8 mouse cellular contexts compared by ENCODE assay signal in the genomic region with DNA sequence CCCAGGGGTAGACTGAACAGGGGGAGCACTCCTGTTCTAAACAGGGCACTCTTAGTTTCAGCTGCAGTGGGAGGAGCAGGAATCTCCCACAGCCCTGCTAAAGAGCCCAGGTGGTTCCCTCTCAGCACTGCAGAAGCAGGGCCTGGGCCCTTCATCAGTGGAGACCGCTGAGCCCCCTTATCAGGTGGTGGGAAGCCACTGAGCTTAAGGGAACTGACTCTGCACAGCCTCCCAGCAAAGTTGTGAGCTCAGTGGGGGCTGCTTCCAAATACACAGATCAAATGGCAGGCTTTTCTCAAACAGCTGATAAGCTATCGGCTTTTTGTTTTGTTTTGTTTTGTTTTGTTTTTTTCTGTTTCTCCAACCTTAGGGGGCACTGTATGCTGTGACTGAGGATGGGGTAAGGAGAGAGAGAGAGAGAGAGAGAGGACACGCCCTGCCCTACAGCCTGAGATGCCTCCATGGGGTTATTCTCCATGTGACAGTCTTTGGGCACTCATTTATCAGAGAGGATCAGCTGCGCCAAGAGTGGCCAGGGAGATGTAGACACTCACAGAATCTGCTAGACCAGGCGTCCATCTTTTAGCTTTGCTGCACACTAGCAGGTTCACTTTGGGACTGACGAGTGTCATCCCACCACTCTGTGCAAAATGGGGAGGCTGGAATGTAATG.
DNase-seq lines count a peak whose midpoint lies in the region; ATAC-seq and TF ChIP-seq lines count a peak whose summit lies in the region.

No protein-coding gene starts in this region.

- peaks cover 27% of the 10 kb centered on the region for H3K4me1 ChIP-seq in lung, embryonic 16.5 days (replicated peaks; ENCODE audit: control insufficient read depth, insufficient read depth, low read length)
- peaks cover 2% of the 10 kb centered on the region for H3K4me1 ChIP-seq in embryonic fibroblast, embryonic 13.5 days (ENCODE audit: control insufficient read depth, insufficient read depth, low read length)
- H3K4me1 ChIP-seq in liver, embryonic 11.5 days (replicated peaks; ENCODE audit: control insufficient read depth, insufficient read depth, low read length) = peaks cover 21% of the 10 kb centered on the region
- peaks cover 12% of the 10 kb centered on the region; the same call in 1 of the 2 replicates for H3K4me1 ChIP-seq in lung, postnatal 0 days (ENCODE audit: insufficient read depth, low read depth, low read length)

- H3K9me3 ChIP-seq in lung, embryonic 16.5 days (ENCODE audit: control insufficient read depth, low read length) = no peaks in the 10 kb centered on the region
- no peaks in the 10 kb centered on the region for H3K9me3 ChIP-seq in liver, embryonic 11.5 days (ENCODE audit: control insufficient read depth, low read length)
- H3K9me3 ChIP-seq in lung, postnatal 0 days (ENCODE audit: low read length) = no peaks in the 10 kb centered on the region

- TF ChIP-seq EP300 in lung, postnatal 0 days (IDR thresholded peaks at IDR 0.05) = no peak

- H3K27me3 ChIP-seq in lung, embryonic 16.5 days (ENCODE audit: control insufficient read depth, insufficient read depth, low read depth, low read length) = no peaks in the 10 kb centered on the region
- H3K27me3 ChIP-seq in liver, embryonic 11.5 days (replicated peaks; ENCODE audit: control insufficient read depth, insufficient read depth, low read length) = no peaks in the 10 kb centered on the region
- no peaks in the 10 kb centered on the region for H3K27me3 ChIP-seq in lung, postnatal 0 days (replicated peaks; ENCODE audit: insufficient read depth, low read length)

- DNase-seq in lung, postnatal 10 days = no peak
- DNase-seq in liver, embryonic 11.5 days (ENCODE audit: low spot score) = no peak
- peak; percentile 28 to 29 for DNase-seq in thymus, postnatal 10 days (ENCODE audit: low spot score in 2 of 2)
- DNase-seq in T-cell, adult 2 months (ENCODE audit: low spot score) = no peak
- no peak for DNase-seq in lung, postnatal 0 days (ENCODE audit: low spot score)
- no peak for DNase-seq in lung, postnatal 36 days

- no peak overlapping the region for H3K27ac ChIP-seq in lung, embryonic 16.5 days (ENCODE audit: low read length)
- no peak overlapping the region for H3K27ac ChIP-seq in embryonic fibroblast, embryonic 13.5 days (ENCODE audit: insufficient read depth, low read length)
- H3K27ac ChIP-seq in liver, embryonic 11.5 days (ENCODE audit: low read depth, low read length) = no peak overlapping the region
- H3K27ac ChIP-seq in lung, postnatal 0 days (ENCODE audit: low read length) = no peak overlapping the region

- no peak overlapping the region; the same call in 1 of the 2 replicates for H3K4me3 ChIP-seq in lung, embryonic 16.5 days (ENCODE audit: low read length)
- H3K4me3 ChIP-seq in embryonic fibroblast, embryonic 13.5 days (ENCODE audit: insufficient read depth, low read length) = peak overlapping the region; percentile 44
- H3K4me3 ChIP-seq in liver, embryonic 11.5 days (ENCODE audit: low read depth, low read length) = peak overlapping the region; percentile 54
- no peak overlapping the region for H3K4me3 ChIP-seq in lung, postnatal 0 days (ENCODE audit: low read depth, low read length)

- no peak for ATAC-seq in lung, embryonic 16.5 days (ENCODE audit: low read depth)
- ATAC-seq in liver, embryonic 11.5 days (replicated peaks; ENCODE audit: low FRiP score) = 0 out of 2 replicates have a peak, but pooled peaks have one; percentile 26
- ATAC-seq in lung, postnatal 0 days = no peak

- TF ChIP-seq POLR2A in embryonic fibroblast, embryonic 13.5 days (IDR thresholded peaks at IDR 0.05; ENCODE audit: low read depth, low read length) = no peak

- H3K4me2 ChIP-seq in lung, embryonic 16.5 days (ENCODE audit: low read depth, low read length) = 0 out of 2 replicates have a peak overlapping the region, but pooled peaks have one; percentile 70
- peak overlapping the region; percentile 92 for H3K4me2 ChIP-seq in liver, embryonic 11.5 days
- H3K4me2 ChIP-seq in lung, postnatal 0 days (replicated peaks; ENCODE audit: low read depth, low read length) = no peak overlapping the region

- no peak overlapping the region for H3K9ac ChIP-seq in lung, embryonic 16.5 days (ENCODE audit: low read length)
- 0 out of 2 replicates have a peak overlapping the region, but pooled peaks have one; percentile 36 for H3K9ac ChIP-seq in liver, embryonic 11.5 days (ENCODE audit: low read depth, low read length)
- H3K9ac ChIP-seq in lung, postnatal 0 days (replicated peaks; ENCODE audit: low read depth) = no peak overlapping the region

- H3K36me3 ChIP-seq in lung, embryonic 16.5 days (ENCODE audit: control insufficient read depth, insufficient read depth, low read length) = no peaks in the 10 kb centered on the region
- H3K36me3 ChIP-seq in liver, embryonic 11.5 days (ENCODE audit: control insufficient read depth, insufficient read depth, low read length) = no peaks in the 10 kb centered on the region; the same call in 1 of the 2 replicates
- no peaks in the 10 kb centered on the region for H3K36me3 ChIP-seq in lung, postnatal 0 days (ENCODE audit: insufficient read depth, low read length)

- 68% methylated on average over 6 of the region's 6 CpGs for WGBS in lung, embryonic 16.5 days
- WGBS in liver, embryonic 11.5 days = 30% methylated on average over 6 of the region's 6 CpGs
- WGBS in lung, postnatal 0 days = 79% methylated on average over 6 of the region's 6 CpGs

- no peak for TF ChIP-seq CTCF in embryonic fibroblast, embryonic 13.5 days (IDR thresholded peaks at IDR 0.05; ENCODE audit: borderline replicate concordance, insufficient read depth, low read length)
- no peak for TF ChIP-seq CTCF in lung, postnatal 0 days (IDR thresholded peaks at IDR 0.05)

Comparison
In these comparisons a context has a peak if more than half of its experiments do, and no peak if none do; other contexts are left out.
1. H3K4me3 ChIP-seq: peak in embryonic fibroblast, embryonic 13.5 days (single experiment) and liver, embryonic 11.5 days (single experiment); none in lung, embryonic 16.5 days (single experiment) and lung, postnatal 0 days (single experiment).
2. DNase-seq: peak in thymus, postnatal 10 days (2 of 2); none in lung, postnatal 10 days (single experiment), liver, embryonic 11.5 days (single experiment), T-cell, adult 2 months (single experiment), lung, postnatal 0 days (single experiment) and lung, postnatal 36 days (single experiment).